Mouse (Mus musculus): ENCODE measurements around the gene Gm45208.

Gm45208 gene

DNA sequence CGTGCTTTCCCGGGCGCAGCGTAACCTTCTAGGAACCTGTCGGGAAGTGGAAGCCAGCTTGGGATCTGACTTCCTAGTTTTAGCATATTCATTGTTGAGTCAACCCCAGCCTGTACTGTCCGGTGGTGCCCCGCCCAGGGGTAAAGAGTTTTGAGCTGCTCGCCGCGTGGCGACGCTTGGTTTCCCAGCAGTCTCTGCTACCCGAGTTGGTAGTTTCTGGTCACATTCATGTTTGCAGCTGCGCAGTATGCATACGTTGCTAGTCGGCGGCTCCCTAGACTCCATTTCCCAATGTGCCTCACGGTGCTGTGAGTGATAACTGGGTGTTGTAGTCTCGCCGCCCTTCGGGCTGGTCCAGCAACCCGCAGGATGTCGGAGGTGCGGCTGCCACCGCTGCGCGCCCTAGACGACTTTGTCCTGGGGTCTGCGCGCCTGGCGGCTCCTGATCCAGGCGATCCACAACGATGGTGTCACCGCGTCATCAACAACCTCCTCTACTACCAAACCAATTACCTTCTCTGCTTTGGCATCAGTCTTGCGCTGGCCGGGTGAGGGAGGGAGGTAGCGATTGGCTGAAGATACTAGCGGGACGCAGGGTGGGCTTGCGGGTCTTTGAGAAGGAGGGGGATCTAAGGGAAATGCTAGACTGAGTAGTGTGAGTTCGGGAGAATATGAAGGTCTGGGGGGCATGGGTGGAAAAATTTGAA is 6.3 kb downstream of the Gm45208 start, which contains the start of gene Praf2:
TSS of gene Praf2 (plus strand) at position 225 of the 707 bp plus-strand sequence.
- DNase-seq, result peak; percentile 78 to 82

DNA sequence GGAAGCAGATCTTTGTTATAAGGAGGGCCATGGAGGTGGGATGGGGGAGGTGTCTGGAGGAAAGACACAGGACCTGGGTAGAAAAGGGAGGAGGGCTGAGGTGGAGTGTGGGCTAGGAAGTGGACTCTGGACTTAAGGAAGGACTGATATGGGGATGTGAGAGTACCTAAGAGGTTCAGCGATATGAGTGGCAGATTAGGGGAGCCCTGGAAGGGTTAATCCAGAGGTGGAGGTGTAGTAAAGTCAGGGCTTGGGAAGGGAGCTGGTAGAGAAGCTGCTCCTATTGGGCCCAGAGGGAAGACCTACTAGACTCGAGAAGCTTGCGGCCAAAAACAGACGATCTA is 6.8 kb downstream of the Gm45208 start:
- no peak for DNase-seq

DNA sequence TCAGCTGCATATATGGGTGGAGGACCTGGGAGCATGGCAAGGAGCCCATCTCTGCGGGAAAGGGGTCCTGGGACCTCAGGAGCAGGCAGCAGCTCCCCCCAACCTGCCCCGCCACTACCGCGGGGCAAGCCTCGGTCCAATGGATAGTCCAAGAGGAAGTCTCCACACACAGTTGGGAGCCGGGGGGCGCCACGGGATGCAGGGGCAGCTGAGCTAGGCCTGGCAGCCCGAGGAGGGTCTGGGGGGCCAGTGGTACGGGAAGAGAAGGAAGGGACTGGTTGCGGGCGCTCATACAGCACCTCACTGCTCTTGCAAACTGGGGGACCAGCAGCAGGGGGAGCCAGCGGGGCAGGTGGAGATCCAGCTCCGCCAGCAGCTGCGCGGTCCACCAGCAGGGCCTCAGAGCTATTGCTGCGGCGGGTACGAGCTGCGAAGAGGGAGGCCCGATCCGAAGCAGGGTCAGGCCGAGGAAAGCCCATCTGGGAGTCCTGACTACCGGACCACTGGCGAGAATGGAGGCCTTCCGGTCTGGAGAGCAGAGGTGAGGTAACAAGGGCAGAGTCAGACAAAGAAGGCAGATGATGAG is 11.6 kb downstream of the Gm45208 start:
- DNase-seq, result peak; percentile 86 to 89

DNA sequence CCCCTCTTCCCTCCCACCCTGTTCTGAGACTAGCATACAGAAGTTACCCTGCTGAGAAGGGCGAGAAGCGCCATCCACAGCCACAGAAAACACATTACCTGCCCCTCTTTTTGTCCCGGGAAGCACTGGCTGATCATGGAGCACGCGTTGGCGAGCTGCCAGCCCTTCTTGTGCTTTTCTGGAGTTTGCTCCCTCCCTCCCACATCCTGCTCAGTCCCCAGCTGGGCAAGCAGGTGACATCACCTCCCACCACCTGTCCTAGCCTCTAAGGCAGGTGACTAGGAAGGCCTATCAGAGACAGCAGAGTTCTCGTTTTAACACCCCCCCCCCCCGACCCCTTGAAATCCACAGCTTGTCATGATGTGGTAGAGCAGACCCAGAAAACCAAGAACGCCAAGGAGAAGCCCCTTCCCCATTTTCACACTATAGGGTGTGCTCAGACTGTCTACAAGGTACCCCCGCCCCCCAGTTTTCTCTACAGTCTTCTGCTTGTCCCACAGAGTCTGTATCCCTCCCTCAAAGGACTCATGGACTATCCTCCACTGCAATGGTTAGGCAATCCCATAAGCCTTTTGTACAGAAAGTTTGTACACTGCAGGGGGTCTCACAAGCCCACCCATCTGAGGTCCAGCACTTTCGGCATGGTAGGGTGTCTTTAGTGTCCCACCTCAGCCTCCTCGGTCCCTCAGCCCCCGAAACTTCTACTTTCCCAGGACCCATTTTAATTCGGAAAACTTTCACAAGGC is 17.5 kb downstream of the Gm45208 start:
- peak; percentile 80 to 89 for DNase-seq

DNA sequence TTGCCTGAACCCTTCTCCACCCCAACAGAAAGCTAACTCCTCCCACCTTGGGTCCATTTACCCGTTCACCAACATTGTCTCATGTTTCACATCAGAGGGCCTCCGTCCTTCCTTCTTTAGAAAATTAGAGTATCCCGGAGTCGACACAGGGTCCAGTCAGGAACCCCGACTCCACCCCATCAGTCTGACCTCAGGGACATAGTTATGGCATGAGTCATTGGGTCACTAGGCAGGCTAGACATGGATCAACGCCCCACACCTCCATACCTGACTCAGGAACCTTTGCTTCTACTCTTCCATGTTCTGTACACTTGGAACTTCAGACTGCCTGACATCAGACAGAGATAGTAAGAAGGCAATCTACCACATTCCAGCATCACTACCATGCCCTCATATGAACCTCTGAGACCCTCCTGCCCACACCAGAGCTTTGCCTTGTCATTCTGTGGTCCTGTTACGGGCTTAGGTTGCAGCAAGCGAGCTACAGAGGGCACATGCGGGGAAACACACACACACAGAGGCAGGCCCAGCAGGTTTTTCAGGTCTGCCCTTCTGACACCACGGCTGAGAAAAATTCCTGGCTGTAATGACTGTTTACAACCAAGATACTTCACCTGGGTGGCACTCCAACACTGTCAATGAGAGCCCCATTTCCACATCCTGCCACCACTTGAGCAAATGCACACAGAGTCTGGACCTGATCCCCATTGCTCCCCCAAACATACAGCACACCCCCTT is 18.2 kb downstream of the Gm45208 start:
- DNase-seq, result peak; percentile 24 to 48

DNA sequence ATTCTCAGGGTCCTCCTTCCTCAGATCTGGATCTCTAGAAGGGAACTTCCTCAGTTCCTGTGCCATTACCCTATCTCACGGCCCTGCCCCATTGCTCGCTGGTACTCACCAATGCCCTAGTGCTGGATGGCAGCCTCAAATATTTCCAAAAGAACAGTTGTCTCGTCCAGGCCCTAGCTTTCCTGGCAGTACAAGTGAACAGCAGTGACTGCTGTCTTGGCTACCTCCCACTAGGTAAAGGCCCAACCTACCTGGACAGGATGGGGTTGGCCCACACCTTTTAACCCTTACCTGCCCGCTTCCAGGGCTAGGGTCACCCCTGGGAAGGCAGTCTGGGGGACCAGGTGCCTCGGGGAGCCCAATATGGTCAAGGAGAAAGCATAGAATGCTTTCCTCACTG is 19.1 kb downstream of the Gm45208 start:
- no peak for DNase-seq

DNA sequence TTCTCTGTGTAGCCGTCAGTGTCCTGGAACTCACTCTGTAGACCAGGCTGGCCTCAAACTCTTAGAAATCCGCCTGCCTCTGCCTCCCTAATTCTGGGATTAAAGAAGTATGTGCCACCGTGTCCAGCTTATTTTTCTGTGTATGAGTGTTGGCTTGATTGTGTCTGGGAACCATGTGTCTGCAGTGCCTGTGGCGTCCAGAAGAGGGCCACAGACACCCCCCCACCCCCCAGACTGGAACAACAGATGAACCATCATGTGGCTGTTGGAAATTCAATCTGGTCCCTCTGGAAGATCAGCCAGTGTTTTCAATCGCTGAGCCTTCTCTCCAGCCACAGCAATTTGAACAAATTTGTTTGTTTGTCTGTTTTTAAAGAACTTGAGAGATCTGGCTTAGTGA is 21.4 kb downstream of the Gm45208 start:
- no peak for DNase-seq

DNA sequence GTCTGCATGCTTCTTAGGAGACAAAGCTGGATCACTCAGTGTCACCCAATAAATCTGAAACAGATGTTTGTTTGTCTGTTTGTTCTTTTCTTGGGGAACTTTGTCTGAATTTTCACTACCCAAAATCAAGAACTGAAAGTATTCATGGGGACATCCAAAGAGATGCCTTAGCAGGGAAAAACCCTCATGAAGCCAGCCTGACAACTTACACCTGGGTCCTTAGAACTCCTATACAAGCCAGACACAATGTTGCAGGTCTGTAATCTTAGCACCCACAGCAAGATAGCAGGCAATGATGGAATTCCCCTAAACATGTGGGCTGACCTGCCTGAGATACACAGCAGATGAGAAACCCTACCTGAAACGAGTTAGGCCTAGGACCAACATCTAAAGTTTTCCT is 22.9 kb downstream of the Gm45208 start:
- no peak for DNase-seq

DNA sequence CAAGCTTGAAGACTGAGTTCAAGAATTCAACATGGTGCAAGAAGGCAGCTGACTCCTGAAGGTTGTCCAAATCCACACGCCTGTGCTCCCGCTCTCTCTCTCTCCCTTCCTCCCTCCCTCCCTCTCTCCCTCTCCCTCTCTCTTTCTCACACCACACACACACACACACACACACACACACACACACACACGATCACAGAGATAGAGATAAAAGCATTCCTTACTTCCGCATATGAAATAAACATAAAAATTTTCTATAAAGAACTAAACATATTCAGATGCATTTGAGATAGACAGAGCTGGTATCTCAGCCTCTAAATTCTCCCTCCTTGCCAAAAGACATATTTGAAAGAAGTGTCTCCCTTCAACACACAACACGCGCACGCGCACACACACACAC is 23.4 kb downstream of the Gm45208 start:
- no peak for DNase-seq

DNA sequence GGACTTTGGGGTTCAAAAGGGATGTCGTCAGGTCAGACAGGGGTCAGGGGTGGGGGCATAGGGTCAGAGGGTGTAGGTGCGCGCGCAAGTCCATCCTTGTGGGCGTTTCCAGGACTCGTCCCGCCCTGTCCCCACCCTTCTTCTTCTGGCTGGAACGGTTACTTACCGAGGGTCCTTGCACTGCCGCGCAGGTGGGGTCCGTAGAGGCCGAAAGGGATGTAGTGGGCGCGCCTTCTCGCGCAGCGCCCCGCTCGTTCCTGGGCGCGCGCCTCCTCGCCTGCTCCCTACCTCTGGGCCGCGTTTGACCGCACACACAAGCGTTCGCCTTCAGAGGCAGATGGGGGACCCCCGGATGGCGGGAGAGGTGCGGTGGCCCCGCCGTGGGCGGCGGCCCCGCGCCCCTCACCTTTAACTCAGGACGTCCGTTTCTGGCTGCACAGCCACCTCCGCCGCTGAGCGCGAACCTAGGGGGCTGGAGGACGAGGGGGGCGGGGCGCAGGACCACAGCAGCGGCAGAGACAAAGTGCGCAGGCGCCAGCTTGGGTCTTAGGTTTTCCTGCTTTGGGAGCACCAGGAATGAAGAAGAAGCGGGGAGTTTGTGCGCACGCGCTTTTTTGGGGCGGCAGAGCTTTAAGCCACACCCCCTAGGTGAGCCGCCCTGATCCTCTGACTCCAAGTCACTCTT is 28.5 kb downstream of the Gm45208 start, which contains the start of gene Ccdc120:
TSS of gene Ccdc120 (minus strand) at position 474 of the 685 bp plus-strand sequence.
- DNase-seq, result peak; percentile 84 to 89

DNA sequence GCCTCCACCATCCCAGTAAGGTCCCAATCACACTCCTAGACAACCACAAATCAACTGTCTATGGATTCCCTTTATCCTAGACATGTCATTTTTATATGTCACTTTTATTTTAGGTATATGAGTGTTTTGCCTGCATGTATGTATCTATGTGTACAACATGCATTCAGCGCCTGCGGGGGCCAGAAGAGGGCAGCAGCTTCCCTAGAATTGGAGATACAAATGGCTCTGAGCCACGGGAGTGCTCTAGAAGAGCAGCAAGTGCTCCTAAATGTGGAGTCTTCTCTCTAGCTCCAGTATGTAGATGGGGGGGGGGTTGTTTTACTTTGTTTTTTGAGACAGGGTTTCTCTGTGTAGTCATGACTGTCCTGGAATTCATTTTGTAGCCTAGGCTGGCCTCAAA is 31.6 kb downstream of the Gm45208 start:
- DNase-seq, result peak in 1 of 2 experiments; percentile 40

DNA sequence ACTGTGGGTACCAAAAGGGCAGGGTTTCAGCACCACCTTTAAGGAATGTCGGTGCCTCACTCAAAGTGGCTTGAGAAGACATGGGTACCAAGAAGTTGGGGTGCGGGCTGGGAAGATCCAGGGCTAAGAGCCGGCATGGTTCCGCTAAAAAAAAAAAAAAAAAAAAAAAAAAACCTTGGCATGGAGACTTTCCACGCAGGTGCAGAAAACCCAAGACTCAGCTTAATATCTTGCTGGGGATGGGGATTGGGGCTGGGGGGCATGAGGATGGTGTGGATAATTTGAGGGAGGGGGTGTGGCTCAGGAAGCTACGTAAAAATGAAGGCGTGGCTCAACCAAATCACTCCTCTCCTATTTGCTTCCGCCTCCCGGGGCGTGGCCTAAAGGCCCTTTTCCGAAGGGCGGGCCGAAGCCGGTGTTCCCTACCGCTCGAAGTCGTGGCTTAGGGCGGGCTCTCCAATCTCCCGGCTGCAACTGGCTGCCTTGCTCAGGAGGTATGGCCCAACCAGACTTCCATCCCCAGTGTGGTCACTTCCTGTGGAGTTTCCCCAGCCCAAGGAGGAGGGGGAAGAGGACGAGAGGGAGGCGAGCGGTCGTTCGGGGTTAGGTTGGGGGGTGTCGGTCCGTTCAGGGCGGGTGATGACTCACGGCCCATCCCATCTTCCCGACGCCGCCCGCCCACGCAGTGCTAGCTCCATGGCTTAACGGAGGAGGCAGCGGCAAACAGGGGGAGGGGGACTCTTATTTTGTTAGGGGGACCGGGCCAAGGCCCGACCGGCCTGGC is 40.3 kb downstream of the Gm45208 start, which contains the start of gene Tfe3:
TSS of gene Tfe3 (plus strand) at position 424 of the 784 bp plus-strand sequence.
- DNase-seq, result peak; percentile 91 to 95

DNA sequence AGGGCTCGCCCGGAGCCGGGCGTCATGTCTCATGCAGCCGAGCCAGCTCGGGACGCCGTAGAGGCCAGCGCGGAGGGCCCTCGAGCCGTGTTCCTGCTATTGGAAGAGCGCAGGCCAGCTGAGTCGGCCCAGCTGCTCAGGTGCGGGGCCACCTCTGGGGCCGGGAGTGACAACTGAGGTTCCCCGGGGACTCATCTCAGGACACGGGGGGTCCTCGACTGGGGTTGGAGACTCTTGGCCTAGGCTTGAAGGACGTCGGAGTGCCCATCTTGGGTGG is 40.8 kb downstream of the Gm45208 start:
- DNase-seq, result no peak

DNA sequence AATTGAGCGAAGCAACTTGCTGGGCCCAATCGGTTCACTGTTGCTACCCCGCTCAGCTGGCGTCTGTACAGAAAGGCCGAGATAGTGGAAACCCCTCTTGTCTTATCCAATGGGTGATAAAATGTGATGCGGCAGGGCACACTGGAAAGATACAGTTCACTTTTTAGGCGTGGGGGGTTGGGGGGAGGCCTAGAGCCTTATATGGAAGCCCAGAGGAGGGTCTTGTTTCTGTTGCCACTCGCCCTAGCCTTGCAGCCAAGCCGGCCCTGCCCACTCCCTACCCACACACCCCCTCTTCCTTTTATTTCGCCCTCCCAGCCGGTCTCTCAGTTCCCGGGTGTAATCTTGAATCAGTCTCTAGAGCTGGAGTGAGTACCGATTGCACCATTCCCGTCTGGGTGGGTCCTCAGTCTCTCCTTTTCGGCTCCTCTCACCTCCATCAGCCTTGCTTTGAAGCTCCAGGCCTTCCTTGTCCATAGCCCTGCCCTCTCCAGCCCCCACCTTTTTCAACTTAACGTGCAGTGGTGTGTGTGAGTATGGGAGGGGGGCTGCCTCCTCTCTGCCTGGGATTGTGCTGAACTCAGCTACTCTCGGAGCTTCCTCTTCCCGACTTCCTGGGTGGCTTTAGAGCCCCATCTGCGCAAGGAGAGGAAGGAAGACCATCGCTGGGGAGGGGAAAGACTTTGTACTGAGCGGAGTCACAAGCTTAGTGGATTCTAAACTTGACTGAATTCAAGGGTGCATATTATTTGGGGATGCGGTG is 41.8 kb downstream of the Gm45208 start:
- DNase-seq, result peak; percentile 36 to 58

DNA sequence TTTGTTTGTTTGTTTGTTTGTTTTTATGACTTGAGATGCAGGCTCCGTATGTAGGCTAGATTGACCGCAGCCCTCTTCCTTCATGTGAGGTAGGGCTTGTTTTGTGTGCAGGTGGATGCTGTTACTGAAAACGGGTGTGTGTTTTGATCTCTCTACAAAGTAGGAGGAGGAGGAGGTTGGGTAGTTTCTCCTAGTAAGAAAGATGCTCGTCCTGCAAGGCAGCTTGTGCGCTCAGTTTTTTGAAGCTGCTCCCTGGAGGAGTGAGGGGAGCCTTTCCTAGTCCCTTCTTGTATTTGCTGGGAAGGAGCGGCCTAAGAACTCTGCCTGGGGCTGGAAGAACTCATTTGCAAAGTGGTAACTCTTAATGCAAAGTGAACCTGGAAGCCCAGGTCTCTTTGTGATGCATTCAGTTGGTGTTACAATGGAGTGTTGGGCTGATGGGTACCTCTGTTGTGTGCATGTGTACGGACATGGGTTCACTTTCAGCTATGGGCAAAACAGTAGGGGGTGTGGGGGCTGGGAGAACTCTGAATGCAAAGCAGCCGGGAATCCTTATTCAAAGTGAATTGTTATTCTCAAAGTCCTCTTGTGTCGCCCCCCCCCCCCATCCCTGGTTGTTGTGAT is 42.7 kb downstream of the Gm45208 start:
- no peak for DNase-seq

DNA sequence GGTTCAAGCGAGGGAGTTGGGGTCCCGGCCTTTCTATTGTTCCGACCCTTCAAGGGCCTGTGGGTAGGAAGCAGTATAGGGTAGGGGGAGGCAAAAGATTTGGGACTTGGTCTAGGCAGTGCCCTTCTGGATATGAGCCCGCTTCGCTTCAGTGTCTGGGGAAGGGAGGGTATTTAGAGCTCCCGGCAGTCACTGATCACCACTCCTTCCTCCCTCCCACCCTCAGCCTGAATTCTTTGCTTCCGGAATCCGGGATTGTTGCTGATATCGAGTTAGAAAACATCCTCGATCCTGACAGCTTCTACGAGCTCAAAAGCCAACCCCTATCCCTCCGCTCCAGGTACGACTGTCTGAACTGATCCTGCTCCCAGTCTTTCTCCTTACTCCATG is 43.2 kb downstream of the Gm45208 start:
- peak; percentile 4 to 21 for DNase-seq

DNA sequence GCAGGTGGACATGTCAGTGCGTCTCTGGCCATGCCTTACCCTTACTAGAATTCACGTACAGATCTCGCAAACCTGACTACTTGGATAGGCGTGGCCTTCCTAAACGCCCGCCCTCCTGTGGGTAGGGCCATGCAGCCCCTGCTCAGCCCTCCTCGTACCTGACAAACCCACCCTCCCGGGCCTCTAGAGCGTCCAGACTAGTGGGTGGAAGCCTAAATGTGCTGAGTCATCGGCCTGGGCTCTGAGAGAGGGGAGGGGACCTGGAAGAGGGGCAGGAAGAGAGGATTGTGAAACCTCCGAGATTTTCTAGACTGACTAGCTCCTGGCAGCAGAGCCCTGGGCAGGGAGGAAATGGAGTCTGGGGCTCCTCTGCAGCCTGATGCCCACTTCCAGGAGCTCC is 43.7 kb downstream of the Gm45208 start:
- DNase-seq, result peak; percentile 52 to 67

DNA sequence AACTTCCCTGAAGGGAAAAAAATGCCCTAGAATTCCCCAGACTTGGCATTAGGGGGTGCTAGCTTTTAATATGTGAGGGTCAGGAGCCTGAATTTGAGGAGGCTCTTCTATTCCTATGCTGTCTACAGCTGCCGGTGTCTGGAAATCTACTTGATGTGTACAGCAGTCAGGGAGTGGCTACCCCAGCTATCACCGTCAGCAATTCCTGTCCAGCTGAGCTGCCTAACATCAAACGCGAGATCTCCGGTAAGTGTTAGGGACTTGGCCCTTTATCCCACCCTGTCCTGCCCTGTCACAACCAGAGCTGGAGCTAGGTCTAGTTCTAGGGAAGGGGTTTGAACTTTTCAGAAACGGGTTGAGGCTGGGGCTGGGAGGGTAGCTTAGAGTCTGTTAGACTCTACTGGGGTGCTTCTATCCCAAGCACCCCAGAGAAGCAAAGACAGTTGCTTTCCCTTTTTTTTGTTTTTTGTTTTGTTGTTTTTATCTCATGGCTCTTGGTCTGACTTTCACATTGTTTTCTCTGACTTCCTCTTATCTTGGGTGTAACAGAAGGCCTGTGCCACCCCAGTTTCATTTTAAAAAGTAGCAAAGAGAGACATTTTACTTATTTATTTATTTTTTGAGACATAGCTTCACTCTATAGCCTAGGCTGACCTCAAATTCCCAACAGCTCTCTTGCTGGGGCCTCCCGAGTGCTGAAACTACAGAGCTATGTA is 47.4 kb downstream of the Gm45208 start:
- no peak for DNase-seq

DNA sequence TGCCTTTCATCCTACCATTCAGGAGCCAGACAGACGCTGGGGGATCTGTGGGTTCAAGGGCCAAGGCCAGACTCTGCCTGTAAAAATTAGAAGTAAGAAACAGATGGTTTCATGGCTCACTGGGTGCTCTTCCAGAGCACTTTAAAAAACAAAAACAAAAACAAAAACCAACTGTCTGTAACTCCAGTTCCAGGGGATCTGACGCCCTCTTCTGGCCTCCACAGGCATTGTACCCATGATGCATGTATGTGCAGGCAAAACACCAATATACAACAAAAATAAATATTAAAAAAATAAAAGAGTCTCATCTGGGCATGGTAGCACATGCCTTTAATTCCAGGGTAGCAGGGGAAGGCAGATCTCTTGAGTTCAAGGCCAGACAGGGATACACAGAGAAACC is 50.7 kb downstream of the Gm45208 start:
- DNase-seq, result peak; percentile 43 to 53
